Mouse (Mus musculus): Measurements from ENCODE around the gene Mcrip2.

Mcrip2 gene

GRCm38 (mm10) chr17:25818851-25819780 is 49.4 kb downstream of the Mcrip2 start:
- DNase-seq (ENCODE audit: low read depth, low spot score): no peak

DNA sequence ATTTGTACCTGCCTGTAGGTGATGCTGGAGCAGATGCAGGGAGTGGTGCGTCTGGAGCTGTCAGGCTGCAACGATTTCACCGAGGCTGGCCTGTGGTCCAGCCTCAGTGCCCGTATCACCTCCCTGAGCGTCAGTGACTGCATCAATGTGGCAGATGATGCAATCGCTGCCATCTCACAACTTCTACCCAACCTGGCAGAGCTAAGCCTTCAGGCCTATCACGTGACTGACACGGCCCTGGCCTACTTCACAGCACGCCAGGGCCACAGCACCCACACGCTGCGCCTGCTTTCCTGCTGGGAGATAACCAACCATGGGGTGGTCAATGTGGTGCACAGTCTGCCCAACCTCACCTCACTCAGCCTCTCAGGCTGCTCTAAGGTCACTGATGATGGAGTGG is 50.9 kb downstream of the Mcrip2 start:
- DNase-seq (ENCODE audit: low read depth, low spot score): no peak
